ENCODE assay signal across 17 mouse cellular contexts in the genomic region with DNA sequence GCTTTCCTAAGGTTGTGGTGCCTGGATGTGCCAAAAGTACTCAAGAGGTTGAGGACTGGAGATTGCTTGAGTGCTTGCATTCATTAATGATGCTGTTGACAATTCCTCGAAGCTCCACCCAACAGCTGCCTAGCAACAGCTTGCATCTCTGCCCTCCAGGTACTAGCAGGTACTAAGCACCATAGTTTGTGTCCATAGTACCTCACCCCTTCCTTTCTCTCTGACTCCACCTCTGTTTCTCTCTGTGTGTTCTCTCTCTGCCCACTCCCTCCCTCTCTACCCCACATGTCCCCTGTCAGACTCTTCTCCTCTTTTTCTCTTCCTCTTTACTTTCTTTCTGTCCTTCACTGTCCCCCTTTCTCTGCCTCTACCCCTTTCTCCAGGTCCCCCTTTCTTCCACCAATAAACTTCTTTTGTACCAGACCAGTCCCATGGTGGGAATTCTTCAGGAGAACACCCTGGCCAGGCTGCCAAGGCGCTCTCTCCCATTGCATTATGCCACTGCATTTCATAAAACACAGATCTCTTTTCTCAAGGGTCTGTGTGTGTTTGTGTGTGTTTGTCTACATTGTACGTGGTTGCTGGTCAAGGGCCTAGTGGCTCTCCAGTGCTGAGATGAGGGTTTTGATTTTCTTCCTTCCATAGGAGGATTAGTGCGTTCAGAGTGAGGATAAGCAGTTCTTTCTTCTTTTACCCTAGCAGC. TPM values are rescaled to one million over a fixed set of nuclear protein-coding genes. Genes with fewer than 3 reads are reported as not detected.
DNase-seq lines count a peak whose midpoint lies in the region; ATAC-seq lines count a peak whose summit lies in the region.
"Had no signal": no experiment of that assay in that cellular context is flagged by ENCODE, and none has a peak within 500 bp of the region (broad histone marks: within the 10 kb centered on the region; RNA-seq: fewer than 3 reads in every experiment).

No protein-coding gene starts in this region.

- H3K27ac ChIP-seq in hindbrain, embryonic 13.5 days = 0 out of 2 replicates have a peak overlapping the region, but pooled peaks have one; percentile 2
- no peak overlapping the region for H3K27ac ChIP-seq in hindbrain, embryonic 11.5 days (ENCODE audit: low read depth, low read length)
- no peak overlapping the region for H3K27ac ChIP-seq in forebrain, embryonic 16.5 days (ENCODE audit: low read length)
- peak overlapping the region; percentile 50; the same call in 1 of the 2 replicates for H3K27ac ChIP-seq in midbrain, embryonic 16.5 days (ENCODE audit: low read length)
- H3K27ac ChIP-seq: stomach, postnatal 0 days had no signal

- WGBS in hindbrain, embryonic 13.5 days = 79% methylated on average over 4 of the region's 4 CpGs
- WGBS in hindbrain, embryonic 11.5 days = 74% methylated on average over 4 of the region's 4 CpGs
- WGBS in forebrain, embryonic 16.5 days = 46% methylated on average over 4 of the region's 4 CpGs
- 49% methylated on average over 4 of the region's 4 CpGs for WGBS in midbrain, embryonic 16.5 days

- H3K9ac ChIP-seq in hindbrain, embryonic 13.5 days = no peak overlapping the region
- H3K9ac ChIP-seq in hindbrain, embryonic 11.5 days (ENCODE audit: low read depth, low read length) = no peak overlapping the region
- no peak overlapping the region for H3K9ac ChIP-seq in forebrain, embryonic 16.5 days (replicated peaks; ENCODE audit: low read depth, low read length)
- no peak overlapping the region for H3K9ac ChIP-seq in midbrain, embryonic 16.5 days (ENCODE audit: low read depth, low read length)
- H3K9ac ChIP-seq: lung, embryonic 14.5 days had no signal

- H3K4me2 ChIP-seq in hindbrain, embryonic 13.5 days = no peak overlapping the region
- H3K4me2 ChIP-seq in hindbrain, embryonic 11.5 days (replicated peaks; ENCODE audit: low read depth, low read length) = no peak overlapping the region
- no peak overlapping the region for H3K4me2 ChIP-seq in forebrain, embryonic 16.5 days (ENCODE audit: low read length)
- H3K4me2 ChIP-seq in midbrain, embryonic 16.5 days (ENCODE audit: low read length) = no peak overlapping the region
- H3K4me2 ChIP-seq: lung, embryonic 14.5 days had no signal

- H3K27me3 ChIP-seq in hindbrain, embryonic 13.5 days = no peaks in the 10 kb centered on the region
- no peaks in the 10 kb centered on the region for H3K27me3 ChIP-seq in hindbrain, embryonic 11.5 days (ENCODE audit: control insufficient read depth, insufficient read depth, low read length)
- H3K27me3 ChIP-seq in forebrain, embryonic 16.5 days (replicated peaks; ENCODE audit: control insufficient read depth, insufficient read depth, low read length) = no peaks in the 10 kb centered on the region
- H3K27me3 ChIP-seq in midbrain, embryonic 16.5 days (ENCODE audit: control insufficient read depth, insufficient read depth, low read depth, low read length) = no peaks in the 10 kb centered on the region

- peaks cover 12% of the 10 kb centered on the region for H3K4me1 ChIP-seq in hindbrain, embryonic 13.5 days (replicated peaks)
- H3K4me1 ChIP-seq in hindbrain, embryonic 11.5 days (replicated peaks; ENCODE audit: control insufficient read depth, insufficient read depth, low read length) = no peaks in the 10 kb centered on the region
- peaks cover 5% of the 10 kb centered on the region; the same call in 1 of the 2 replicates for H3K4me1 ChIP-seq in forebrain, embryonic 16.5 days (replicated peaks; ENCODE audit: control insufficient read depth, insufficient read depth, low read length)
- peaks cover 14% of the 10 kb centered on the region for H3K4me1 ChIP-seq in midbrain, embryonic 16.5 days (ENCODE audit: control insufficient read depth, insufficient read depth, low read length)

- H3K4me3 ChIP-seq in hindbrain, embryonic 13.5 days = no peak overlapping the region
- H3K4me3 ChIP-seq in hindbrain, embryonic 11.5 days (ENCODE audit: low read depth, low read length) = no peak overlapping the region
- no peak overlapping the region for H3K4me3 ChIP-seq in forebrain, embryonic 16.5 days (replicated peaks; ENCODE audit: low read length)
- H3K4me3 ChIP-seq in midbrain, embryonic 16.5 days (ENCODE audit: low read depth, low read length) = no peak overlapping the region

- no peaks in the 10 kb centered on the region for H3K36me3 ChIP-seq in hindbrain, embryonic 13.5 days
- H3K36me3 ChIP-seq in hindbrain, embryonic 11.5 days (ENCODE audit: control insufficient read depth, insufficient read depth, low read length) = no peaks in the 10 kb centered on the region
- no peaks in the 10 kb centered on the region for H3K36me3 ChIP-seq in forebrain, embryonic 16.5 days (ENCODE audit: control insufficient read depth, insufficient read depth)
- 0 out of 2 replicates have a peak, but pooled peaks cover 2% of the 10 kb centered on the region for H3K36me3 ChIP-seq in midbrain, embryonic 16.5 days (ENCODE audit: control insufficient read depth, insufficient read depth, low read length)
- H3K36me3 ChIP-seq: G1E had no signal

- DNase-seq in hindbrain, embryonic 11.5 days (ENCODE audit: low spot score) = no peak
- DNase-seq in R1 (ENCODE audit: low read depth, low spot score) = peak; percentile 49
- DNase-seq in adrenal gland, adult 2 months = no peak
- no peak for DNase-seq in gastrocnemius, postnatal 25 days
- DNase-seq: B cell, adult 2 months; heart, postnatal 14 days; kidney, adult 2 months; kidney, postnatal 4 days; liver; lung, embryonic 14.5 days; thymus, postnatal 4 days had no signal

- no peaks in the 10 kb centered on the region for H3K9me3 ChIP-seq in hindbrain, embryonic 13.5 days
- H3K9me3 ChIP-seq in hindbrain, embryonic 11.5 days (ENCODE audit: control insufficient read depth, low read length) = no peaks in the 10 kb centered on the region
- no peaks in the 10 kb centered on the region for H3K9me3 ChIP-seq in forebrain, embryonic 16.5 days (ENCODE audit: control insufficient read depth, low read length)
- H3K9me3 ChIP-seq in midbrain, embryonic 16.5 days (replicated peaks; ENCODE audit: control insufficient read depth, low read length, poor library complexity, severe bottlenecking) = no peaks in the 10 kb centered on the region

- ATAC-seq in hindbrain, embryonic 13.5 days (ENCODE audit: low FRiP score) = 0 out of 2 replicates have a peak, but pooled peaks have one; percentile 27
- no peak for ATAC-seq in hindbrain, embryonic 11.5 days (ENCODE audit: low FRiP score)
- ATAC-seq in forebrain, embryonic 16.5 days = peak; percentile 31
- ATAC-seq in midbrain, embryonic 16.5 days = peak; percentile 77; the same call in 1 of the 2 replicates

RNA-seq across cellular contexts. Expression of a gene that starts 21.3 kb away (rescaled TPM):
- 7.5 and 8.3 TPM in 2 replicates for polyA plus RNA-seq in hindbrain, embryonic 13.5 days (2015; fragmentation: Nextera tagmentation; extraction: Ambion mirVana)
- polyA plus RNA-seq in hindbrain, embryonic 11.5 days (2014; fragmentation: Nextera tagmentation; extraction: Ambion mirVana) = 7.7 and 11.3 TPM in 2 replicates
- 5.2 and 6.9 TPM in 2 replicates for polyA plus RNA-seq in forebrain, embryonic 16.5 days (2015; fragmentation: Nextera tagmentation; extraction: Ambion mirVana)
- polyA plus RNA-seq in midbrain, embryonic 16.5 days (2015; fragmentation: Nextera tagmentation; extraction: Ambion mirVana) = 7.6 and 8.8 TPM in 2 replicates
- 1 to 10 TPM; 3.9 TPM for total RNA-seq in adrenal gland, adult 2 months (2021)
- 0.45 and 0.52 TPM in 2 replicates for polyA plus RNA-seq in adrenal gland, adult 2 months (2012; rRNA removed)
- under 1 TPM; 0.21 to 0.41 TPM for total RNA-seq in gastrocnemius, postnatal 25 days (2021)
- total RNA-seq: G1E; megakaryocyte, adult 5-6 weeks had no signal
- polyA plus RNA-seq: G1E had no signal

Comparison
In these comparisons a context has a peak if more than half of its experiments do, and no peak if none do; other contexts are left out.
1. H3K27ac ChIP-seq: peak in hindbrain, embryonic 13.5 days (single experiment) and midbrain, embryonic 16.5 days (single experiment); none in hindbrain, embryonic 11.5 days (single experiment) and forebrain, embryonic 16.5 days (single experiment).